In the genomic region with DNA sequence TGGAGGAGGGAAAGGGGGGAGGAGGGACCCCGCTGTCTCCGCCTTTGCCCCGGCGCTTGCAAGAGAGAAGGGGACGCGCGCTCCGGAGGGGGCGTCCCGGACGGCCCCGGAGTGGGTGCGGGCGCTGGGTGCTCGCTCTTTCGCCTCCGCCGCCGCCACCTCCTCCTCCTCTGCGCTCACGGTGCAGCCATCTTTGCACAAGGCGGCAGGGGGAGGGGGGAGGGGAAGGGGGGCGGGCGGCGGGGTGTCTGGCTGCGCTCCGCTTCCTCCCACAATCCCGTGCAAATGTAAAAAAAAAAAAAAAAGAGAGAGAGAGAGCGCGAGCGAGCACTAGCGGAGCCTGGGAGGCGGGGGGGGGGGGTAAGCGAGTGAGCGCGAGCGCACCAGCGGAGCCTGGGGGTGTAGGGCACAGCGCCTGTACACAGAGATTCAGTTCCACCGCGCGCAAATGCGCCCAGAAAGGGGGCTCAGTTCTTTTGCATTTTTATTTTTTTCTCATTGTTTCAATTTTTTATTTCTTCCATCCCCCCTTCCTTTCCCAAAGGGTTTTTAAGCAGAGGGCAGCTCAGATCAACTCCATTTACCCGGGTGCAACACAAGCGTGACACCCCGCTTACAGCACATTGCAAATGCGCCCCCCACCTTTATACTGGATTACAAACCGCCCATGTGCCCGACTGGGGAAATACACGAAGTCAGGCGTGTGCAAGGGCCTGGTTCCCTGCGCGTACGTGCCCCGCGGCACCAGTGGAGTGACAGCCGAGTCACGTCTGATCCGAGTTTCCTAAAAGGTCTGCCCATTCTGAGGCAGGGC, we compare ENCODE assay signal across 8 mouse cellular contexts. TPM values are rescaled to one million over a fixed set of nuclear protein-coding genes. Genes with fewer than 3 reads are reported as not detected.
A peak's percentile ranks its signal among the peaks of the same experiment; 100 is the strongest.
DNase-seq lines count a peak whose midpoint lies in the region; ATAC-seq lines count a peak whose summit lies in the region.

No protein-coding gene starts in this region.

- under 1% methylated on average over 33 of the region's 59 CpGs for WGBS in hindbrain, embryonic 12.5 days

- H3K4me2 ChIP-seq in hindbrain, embryonic 12.5 days (replicated peaks) = peak overlapping the region; percentile 98

- DNase-seq in MEL-GATA-1-ER (ENCODE audit: extremely low read depth, low read depth) = peak; percentile 60
- peak; percentile 64 to 78 for DNase-seq in cerebellum, adult 18-20 months
- DNase-seq in frontal cortex, postnatal 10 days (ENCODE audit: low spot score in 2 of 2) = peak; percentile 73 to 74
- DNase-seq in left cerebral cortex, adult 11 months (ENCODE audit: low spot score) = peak; percentile 52
- peak; percentile 68 for DNase-seq in lung, postnatal 36 days
- DNase-seq in retina, embryonic 14.5 days (ENCODE audit: low spot score) = peak; percentile 76
- peak; percentile 86 for DNase-seq in thymus, postnatal 25 days

- peak overlapping the region; percentile 93 for H3K4me3 ChIP-seq in hindbrain, embryonic 12.5 days

- ATAC-seq in hindbrain, embryonic 12.5 days (ENCODE audit: low FRiP score) = peak; percentile 62

- peaks cover 21% of the 10 kb centered on the region for H3K36me3 ChIP-seq in hindbrain, embryonic 12.5 days

- no peaks in the 10 kb centered on the region for H3K9me3 ChIP-seq in hindbrain, embryonic 12.5 days (replicated peaks)

- peaks cover 28% of the 10 kb centered on the region for H3K4me1 ChIP-seq in hindbrain, embryonic 12.5 days

- peak overlapping the region; percentile 97 for H3K9ac ChIP-seq in hindbrain, embryonic 12.5 days

- peak overlapping the region; percentile 100 for H3K27ac ChIP-seq in hindbrain, embryonic 12.5 days

- no peaks in the 10 kb centered on the region for H3K27me3 ChIP-seq in hindbrain, embryonic 12.5 days

RNA-seq across cellular contexts. Expression of a gene that starts 0.6 kb away (rescaled TPM):
- polyA plus RNA-seq in hindbrain, embryonic 12.5 days (2016; fragmentation: Nextera tagmentation; extraction: Ambion mirVana) = 10.9 and 14.0 TPM in 2 replicates

RNA-seq across cellular contexts. Expression of a gene that starts 8.9 kb away (rescaled TPM):
- polyA plus RNA-seq in hindbrain, embryonic 12.5 days (2016; fragmentation: Nextera tagmentation; extraction: Ambion mirVana) = 55.9 and 60.0 TPM in 2 replicates

RNA-seq across cellular contexts. Expression of a gene that starts 9.2 kb away (rescaled TPM):
- polyA plus RNA-seq in hindbrain, embryonic 12.5 days (2016; fragmentation: Nextera tagmentation; extraction: Ambion mirVana) = 17.8 and 18.0 TPM in 2 replicates

RNA-seq across cellular contexts. Expression of a gene that starts 35.6 kb away (rescaled TPM):
- polyA plus RNA-seq in hindbrain, embryonic 12.5 days (2016; fragmentation: Nextera tagmentation; extraction: Ambion mirVana) = 22.6 and 23.2 TPM in 2 replicates

RNA-seq across cellular contexts. Expression of a gene that starts 37.2 kb away (rescaled TPM):
- 50.6 and 52.4 TPM in 2 replicates for polyA plus RNA-seq in hindbrain, embryonic 12.5 days (2016; fragmentation: Nextera tagmentation; extraction: Ambion mirVana)

Comparison
In these comparisons a context has a peak if more than half of its experiments do, and no peak if none do; other contexts are left out.
1. Peak in every context shown above with its lines: DNase-seq, ATAC-seq, H3K4me3 ChIP-seq and H3K27ac ChIP-seq.